Mouse (Mus musculus) yolk sac, embryonic 10.5 days (tissue): ENCODE results near the gene Pkp4.
"Not testable (repeated sequence)": the region's sequence is repeated elsewhere in the genome, so short reads cannot be mapped to it uniquely, and the experiment has no call there.

Experiments
- DNase-seq: peaks from one replicate; pipeline ENCODE4 v3.0.0-alpha.2; 2017; ENCODE audit warnings: low spot score

The Pkp4 gene

GRCm38 (mm10) chr2:59339776-59340539 lies 179.3 kb downstream of the Pkp4 start:
- peak; percentile 40 for DNase-seq

GRCm38 (mm10) chr2:59340878-59341277 lies 180.2 kb downstream of the Pkp4 start:
- DNase-seq: no peak

GRCm38 (mm10) chr2:59342591-59343210 lies 182.1 kb downstream of the Pkp4 start:
- no peak for DNase-seq

- no peak for DNase-seq
Observed at GRCm38 (mm10) chr2:59343834-59344233, 183.2 kb downstream of the Pkp4 start.

- DNase-seq: no peak
Observed at GRCm38 (mm10) chr2:59344699-59345098, 184.0 kb downstream of the Pkp4 start.

GRCm38 (mm10) chr2:59345141-59345839 lies 184.6 kb downstream of the Pkp4 start:
- no peak for DNase-seq

GRCm38 (mm10) chr2:59346443-59346842 lies 185.8 kb downstream of the Pkp4 start:
- no peak for DNase-seq

- DNase-seq: no peak
Observed at GRCm38 (mm10) chr2:59348585-59348984, 187.9 kb downstream of the Pkp4 start.

GRCm38 (mm10) chr2:59350094-59350493 lies 189.4 kb downstream of the Pkp4 start:
- DNase-seq: no peak

- no peak for DNase-seq
Observed at GRCm38 (mm10) chr2:59351303-59352099, 190.9 kb downstream of the Pkp4 start.

- peak; percentile 59 for DNase-seq
Observed at GRCm38 (mm10) chr2:59353821-59354220, 193.2 kb downstream of the Pkp4 start.

GRCm38 (mm10) chr2:59355531-59356289 lies 195.1 kb downstream of the Pkp4 start:
- no peak for DNase-seq

- DNase-seq: no peak
Observed at GRCm38 (mm10) chr2:59359760-59360342, 199.2 kb downstream of the Pkp4 start.

- DNase-seq: peak; percentile 48
Observed at GRCm38 (mm10) chr2:59361350-59361780, 200.7 kb downstream of the Pkp4 start.

GRCm38 (mm10) chr2:59364156-59364842 lies 203.6 kb downstream of the Pkp4 start:
- no peak for DNase-seq

- DNase-seq: no peak
Observed at GRCm38 (mm10) chr2:59367191-59367590, 206.5 kb downstream of the Pkp4 start.

GRCm38 (mm10) chr2:59373113-59373512 lies 212.5 kb downstream of the Pkp4 start:
- no peak for DNase-seq

GRCm38 (mm10) chr2:59378096-59378495 lies 217.4 kb downstream of the Pkp4 start:
- no peak for DNase-seq

GRCm38 (mm10) chr2:59378861-59379260 lies 218.2 kb downstream of the Pkp4 start:
- DNase-seq: not testable (repeated sequence)

GRCm38 (mm10) chr2:59383231-59383630 lies 222.6 kb downstream of the Pkp4 start:
- DNase-seq: no peak
